Mouse (Mus musculus): ENCODE measurements around the gene Tmem121. TPM values are rescaled to one million over a fixed set of nuclear protein-coding genes. Genes with fewer than 3 reads are reported as not detected.

The Tmem121 gene
- 24.5 and 61.9 TPM in 2 replicates for polyA plus RNA-seq (2014; fragmentation: Nextera tagmentation; extraction: Ambion mirVana)

- WGBS: under 1% methylated on average over 63 of the region's 63 CpGs
- DNase-seq (peak; percentile 77), ATAC-seq (ENCODE audit: low FRiP score, low TSS enrichment) (peak; percentile 70)
- Histone ChIP-seq H3K27me3 (ENCODE audit: control insufficient read depth, insufficient read depth, low read length) (no peaks in the 10 kb centered on the region), H3K4me2 (ENCODE audit: low read length) (peak within 1 kb of the TSS; percentile 89), H3K27ac (replicated peaks; ENCODE audit: low read depth, low read length) (peak within 1 kb of the TSS; percentile 71), H3K4me3 (replicated peaks; ENCODE audit: low read depth, low read length) (peak within 1 kb of the TSS; percentile 71), H3K9me3 (ENCODE audit: control insufficient read depth, low read length) (no peaks in the 10 kb centered on the region), H3K4me1 (ENCODE audit: control insufficient read depth, insufficient read depth, low read length) (peaks cover 23% of the 10 kb centered on the region), H3K9ac (replicated peaks; ENCODE audit: low read length) (peak within 1 kb of the TSS; percentile 81), H3K36me3 (ENCODE audit: control insufficient read depth, insufficient read depth, low read length) (peaks cover 26% of the 10 kb centered on the region)
Measured at GRCm38 (mm10) chr12:113185442-113186291, at the start of gene Tmem121. TSS of gene Tmem121 (plus strand) at chr12:113185930.

GRCm38 (mm10) chr12:113136492-113137020 lies 49.2 kb upstream of the Tmem121 start:
- 82% methylated on average over 17 of the region's 17 CpGs for WGBS
- Histone ChIP-seq H3K27ac (replicated peaks; ENCODE audit: low read depth, low read length) (no peak overlapping the region), H3K4me3 (replicated peaks; ENCODE audit: low read depth, low read length) (no peak overlapping the region), H3K9me3 (ENCODE audit: control insufficient read depth, low read length) (no peaks in the 10 kb centered on the region), H3K4me1 (ENCODE audit: control insufficient read depth, insufficient read depth, low read length) (peaks cover 21% of the 10 kb centered on the region), H3K27me3 (ENCODE audit: control insufficient read depth, insufficient read depth, low read length) (no peaks in the 10 kb centered on the region), H3K36me3 (ENCODE audit: control insufficient read depth, insufficient read depth, low read length) (peaks cover 73% of the 10 kb centered on the region), H3K4me2 (ENCODE audit: low read length) (no peak overlapping the region), H3K9ac (replicated peaks; ENCODE audit: low read length) (no peak overlapping the region)
- ATAC-seq (ENCODE audit: low FRiP score, low TSS enrichment) (no peak), DNase-seq (no peak)

- no peak overlapping the region for H3K27ac ChIP-seq (replicated peaks; ENCODE audit: low read depth, low read length)
- H3K9me3 ChIP-seq (ENCODE audit: control insufficient read depth, low read length): no peaks in the 10 kb centered on the region
- ATAC-seq (ENCODE audit: low FRiP score, low TSS enrichment) (no peak), DNase-seq (no peak)
- no peak overlapping the region for H3K9ac ChIP-seq (replicated peaks; ENCODE audit: low read length)
- peaks cover 63% of the 10 kb centered on the region for H3K36me3 ChIP-seq (ENCODE audit: control insufficient read depth, insufficient read depth, low read length)
- H3K27me3 ChIP-seq (ENCODE audit: control insufficient read depth, insufficient read depth, low read length): no peaks in the 10 kb centered on the region
- no peak overlapping the region for H3K4me3 ChIP-seq (replicated peaks; ENCODE audit: low read depth, low read length)
- H3K4me1 ChIP-seq (ENCODE audit: control insufficient read depth, insufficient read depth, low read length): peaks cover 31% of the 10 kb centered on the region
- no peak overlapping the region for H3K4me2 ChIP-seq (ENCODE audit: low read length)
- 89% methylated on average over 18 of the region's 18 CpGs for WGBS
Measured at GRCm38 (mm10) chr12:113137260-113138213, 48.2 kb upstream of the Tmem121 start.

- Histone ChIP-seq H3K4me3 (replicated peaks; ENCODE audit: low read depth, low read length) (no peak overlapping the region), H3K27ac (replicated peaks; ENCODE audit: low read depth, low read length) (0 out of 2 replicates have a peak overlapping the region, but pooled peaks have one; percentile 84), H3K4me2 (ENCODE audit: low read length) (no peak overlapping the region), H3K4me1 (ENCODE audit: control insufficient read depth, insufficient read depth, low read length) (peaks cover 37% of the 10 kb centered on the region), H3K9me3 (ENCODE audit: control insufficient read depth, low read length) (no peaks in the 10 kb centered on the region), H3K9ac (replicated peaks; ENCODE audit: low read length) (no peak overlapping the region), H3K27me3 (ENCODE audit: control insufficient read depth, insufficient read depth, low read length) (no peaks in the 10 kb centered on the region), H3K36me3 (ENCODE audit: control insufficient read depth, insufficient read depth, low read length) (peaks cover 56% of the 10 kb centered on the region)
- ATAC-seq (ENCODE audit: low FRiP score, low TSS enrichment): no peak
- DNase-seq: no peak
- WGBS: 76% methylated on average over 6 of the region's 6 CpGs
Measured at GRCm38 (mm10) chr12:113138291-113138690, 47.4 kb upstream of the Tmem121 start.

GRCm38 (mm10) chr12:113138901-113139864 lies 46.5 kb upstream of the Tmem121 start:
- Histone ChIP-seq H3K4me1 (ENCODE audit: control insufficient read depth, insufficient read depth, low read length) (peaks cover 37% of the 10 kb centered on the region), H3K9me3 (ENCODE audit: control insufficient read depth, low read length) (no peaks in the 10 kb centered on the region), H3K4me2 (ENCODE audit: low read length) (peak overlapping the region; percentile 68), H3K27me3 (ENCODE audit: control insufficient read depth, insufficient read depth, low read length) (no peaks in the 10 kb centered on the region), H3K27ac (replicated peaks; ENCODE audit: low read depth, low read length) (peak overlapping the region; percentile 84), H3K4me3 (replicated peaks; ENCODE audit: low read depth, low read length) (peak overlapping the region; percentile 61), H3K36me3 (ENCODE audit: control insufficient read depth, insufficient read depth, low read length) (peaks cover 56% of the 10 kb centered on the region), H3K9ac (replicated peaks; ENCODE audit: low read length) (peak overlapping the region; percentile 51)
- 31% methylated on average over 11 of the region's 11 CpGs for WGBS
- peak; percentile 57 for DNase-seq
- ATAC-seq (ENCODE audit: low FRiP score, low TSS enrichment): no peak

- peak within 1 kb of the TSS; percentile 84 for H3K27ac ChIP-seq (replicated peaks; ENCODE audit: low read depth, low read length)
- H3K4me3 ChIP-seq (replicated peaks; ENCODE audit: low read depth, low read length): peak within 1 kb of the TSS; percentile 61
- DNase-seq (peak; percentile 95), ATAC-seq (ENCODE audit: low FRiP score, low TSS enrichment) (peak; percentile 91)
- H3K9me3 ChIP-seq (ENCODE audit: control insufficient read depth, low read length): no peaks in the 10 kb centered on the region
- H3K36me3 ChIP-seq (ENCODE audit: control insufficient read depth, insufficient read depth, low read length): peaks cover 56% of the 10 kb centered on the region
- H3K27me3 ChIP-seq (ENCODE audit: control insufficient read depth, insufficient read depth, low read length): no peaks in the 10 kb centered on the region
- peak within 1 kb of the TSS; percentile 51 for H3K9ac ChIP-seq (replicated peaks; ENCODE audit: low read length)
- H3K4me1 ChIP-seq (ENCODE audit: control insufficient read depth, insufficient read depth, low read length): peaks cover 37% of the 10 kb centered on the region
- H3K4me2 ChIP-seq (ENCODE audit: low read length): peak within 1 kb of the TSS; percentile 68
- WGBS: under 1% methylated on average over 68 of the region's 68 CpGs
Measured at GRCm38 (mm10) chr12:113139908-113140615, 45.7 kb upstream of the Tmem121 start, which contains the start of gene Crip2. TSS of gene Crip2 (plus strand) at chr12:113140236.

GRCm38 (mm10) chr12:113140616-113141411 lies 44.9 kb upstream of the Tmem121 start:
- ATAC-seq (ENCODE audit: low FRiP score, low TSS enrichment): peak; percentile 5
- H3K27ac ChIP-seq (replicated peaks; ENCODE audit: low read depth, low read length): peak overlapping the region; percentile 84
- DNase-seq: no peak
- peaks cover 55% of the 10 kb centered on the region for H3K36me3 ChIP-seq (ENCODE audit: control insufficient read depth, insufficient read depth, low read length)
- H3K9me3 ChIP-seq (ENCODE audit: control insufficient read depth, low read length): no peaks in the 10 kb centered on the region
- peaks cover 37% of the 10 kb centered on the region for H3K4me1 ChIP-seq (ENCODE audit: control insufficient read depth, insufficient read depth, low read length)
- H3K4me3 ChIP-seq (replicated peaks; ENCODE audit: low read depth, low read length): peak overlapping the region; percentile 61
- H3K9ac ChIP-seq (replicated peaks; ENCODE audit: low read length): peak overlapping the region; percentile 51
- 1% methylated on average over 49 of the region's 49 CpGs for WGBS
- peak overlapping the region; percentile 68 for H3K4me2 ChIP-seq (ENCODE audit: low read length)
- no peaks in the 10 kb centered on the region for H3K27me3 ChIP-seq (ENCODE audit: control insufficient read depth, insufficient read depth, low read length)
